Mouse (Mus musculus): ENCODE data around the gene Errfi1. TPM values are rescaled to one million over a fixed set of nuclear protein-coding genes. Genes with fewer than 3 reads are reported as not detected.
"Not testable (repeated sequence)": the region's sequence is repeated elsewhere in the genome, so short reads cannot be mapped to it uniquely, and the experiment has no call there.

Gene Errfi1
- polyA plus RNA-seq, 1 experiment from 2014 or later, result 32.1 TPM

DNA sequence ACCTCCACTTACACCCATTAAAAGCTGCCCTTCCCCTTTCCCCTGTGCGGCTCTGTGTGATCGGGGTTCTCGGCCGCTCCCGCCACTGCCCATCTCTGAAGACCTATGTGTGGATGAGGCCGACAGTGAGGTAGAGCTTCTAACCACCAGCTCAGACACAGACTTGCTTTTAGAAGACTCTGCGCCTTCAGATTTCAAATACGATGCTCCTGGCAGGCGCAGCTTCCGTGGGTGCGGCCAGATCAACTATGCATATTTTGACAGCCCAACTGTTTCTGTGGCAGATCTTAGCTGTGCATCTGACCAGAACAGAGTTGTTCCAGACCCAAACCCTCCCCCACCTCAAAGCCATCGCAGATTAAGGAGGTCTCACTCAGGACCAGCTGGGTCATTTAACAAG, 12.8 kb downstream of the Errfi1 start:
- Histone ChIP-seq H3K36me3 (peaks cover 26% of the 10 kb centered on the region), H3K9ac (no peak overlapping the region), H3K4me2 (replicated peaks) (no peak overlapping the region), H3K27ac (replicated peaks) (no peak overlapping the region), H3K4me3 (replicated peaks) (no peak overlapping the region), H3K4me1 (peaks cover 38% of the 10 kb centered on the region), H3K27me3 (no peaks in the 10 kb centered on the region), H3K9me3 (replicated peaks) (no peaks in the 10 kb centered on the region)
- no peak for ATAC-seq (ENCODE audit: insufficient number of reproducible peaks, low FRiP score, low TSS enrichment, low read depth)
- WGBS, result 88% methylated on average over 12 of the region's 12 CpGs

DNA sequence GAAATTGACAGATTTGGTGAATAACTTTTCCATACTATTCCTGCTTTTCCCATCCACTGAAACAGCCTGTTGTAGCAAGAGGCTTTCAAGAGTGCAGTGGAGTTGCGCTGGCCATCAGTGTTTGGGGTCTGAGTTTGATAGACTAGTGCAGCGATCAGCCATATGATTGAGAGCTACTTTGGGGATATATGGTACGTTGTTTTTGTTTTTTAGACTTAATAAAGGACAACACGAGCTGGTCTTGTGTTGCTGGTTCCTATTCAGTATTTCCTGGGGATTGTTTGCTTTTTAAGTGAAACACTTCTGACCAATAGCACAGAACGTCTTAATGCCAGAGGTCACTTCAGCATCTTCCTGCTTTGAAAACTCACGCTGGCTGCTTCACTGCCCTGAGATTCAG, 14.4 kb downstream of the Errfi1 start:
- H3K4me3 ChIP-seq (replicated peaks), result no peak overlapping the region
- H3K27me3 ChIP-seq, result no peaks in the 10 kb centered on the region
- no peak overlapping the region for H3K27ac ChIP-seq (replicated peaks)
- H3K4me2 ChIP-seq (replicated peaks), result no peak overlapping the region
- no peaks in the 10 kb centered on the region for H3K9me3 ChIP-seq (replicated peaks)
- no peak overlapping the region for H3K9ac ChIP-seq
- WGBS, result 76% methylated on average over 6 of the region's 6 CpGs
- no peak for ATAC-seq (ENCODE audit: insufficient number of reproducible peaks, low FRiP score, low TSS enrichment, low read depth)
- H3K4me1 ChIP-seq, result peaks cover 48% of the 10 kb centered on the region
- H3K36me3 ChIP-seq, result peaks cover 26% of the 10 kb centered on the region

DNA sequence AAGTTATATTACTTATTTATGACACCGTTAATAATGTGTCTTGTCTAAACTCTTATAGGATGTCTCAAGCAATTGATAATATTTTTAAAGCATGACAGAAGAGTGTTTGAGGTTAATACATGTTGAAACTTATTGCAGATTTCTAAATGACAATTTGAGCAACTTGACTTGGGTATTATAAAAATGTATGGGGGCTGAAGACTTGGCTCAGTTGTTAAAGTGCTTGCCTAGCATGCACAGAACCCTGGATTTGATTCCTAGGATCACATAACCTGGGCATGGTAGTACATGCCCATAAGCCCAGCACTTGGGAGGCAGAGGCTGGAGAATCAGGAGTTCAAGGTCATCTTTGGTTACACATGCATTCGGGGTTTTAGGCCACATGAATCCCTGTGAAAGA, 15.1 kb downstream of the Errfi1 start:
- WGBS, result 63% methylated on average over 2 of the region's 2 CpGs
- H3K27ac ChIP-seq (replicated peaks), result 0 out of 2 replicates have a peak overlapping the region, but pooled peaks have one; percentile 89
- H3K27me3 ChIP-seq, result no peaks in the 10 kb centered on the region
- peaks cover 42% of the 10 kb centered on the region for H3K4me1 ChIP-seq
- H3K9ac ChIP-seq, result no peak overlapping the region
- H3K9me3 ChIP-seq (replicated peaks), result no peaks in the 10 kb centered on the region
- H3K4me3 ChIP-seq (replicated peaks), result no peak overlapping the region
- peaks cover 26% of the 10 kb centered on the region for H3K36me3 ChIP-seq
- H3K4me2 ChIP-seq (replicated peaks), result no peak overlapping the region
- ATAC-seq (ENCODE audit: insufficient number of reproducible peaks, low FRiP score, low TSS enrichment, low read depth), result no peak

DNA sequence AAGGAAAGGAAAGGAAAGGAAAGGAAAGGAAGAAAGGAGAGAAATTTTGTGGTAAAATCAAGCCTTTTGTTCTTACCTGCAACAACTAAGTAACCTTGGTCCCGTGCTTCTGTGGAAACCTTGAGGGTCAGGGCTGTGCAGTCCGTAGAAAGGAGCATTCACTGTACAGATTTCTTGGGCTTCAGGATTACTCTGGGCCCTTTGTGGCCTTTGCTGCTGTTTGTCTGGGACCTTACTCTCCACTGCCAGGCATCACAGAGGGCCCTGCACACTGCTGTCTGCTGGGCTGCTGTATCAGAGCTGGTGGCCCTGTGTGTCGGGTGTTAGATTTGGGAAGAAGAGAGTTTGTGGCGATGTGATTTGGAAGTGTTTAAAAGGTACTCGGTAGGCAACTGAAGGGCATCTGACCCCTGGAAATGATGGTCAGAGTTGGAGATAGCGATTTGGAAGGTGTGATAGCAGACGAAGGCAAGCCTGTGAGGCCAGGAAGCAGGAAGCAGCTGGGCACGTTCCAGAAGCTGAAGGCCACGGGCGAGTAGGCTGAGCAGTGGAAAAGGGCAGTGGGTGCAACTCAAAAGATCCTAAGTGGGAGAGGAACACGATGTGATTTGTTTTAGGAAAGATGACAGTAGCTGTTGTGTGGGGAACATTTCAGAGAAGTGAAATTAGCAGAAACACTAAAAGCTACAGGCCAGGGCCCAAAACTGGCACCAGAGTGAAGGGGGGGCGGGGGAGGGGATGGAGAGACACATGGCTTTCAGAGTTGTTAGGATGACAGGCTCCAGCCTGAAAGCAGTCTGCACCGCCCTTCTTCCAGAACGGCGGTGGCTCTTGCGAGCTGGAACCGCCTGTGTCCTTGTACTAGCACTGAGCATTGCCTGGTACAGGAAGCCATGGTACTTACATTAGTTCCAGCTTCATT, 15.8 kb downstream of the Errfi1 start:
- Histone ChIP-seq H3K4me3 (replicated peaks) (no peak overlapping the region), H3K36me3 (peaks cover 26% of the 10 kb centered on the region), H3K9ac (no peak overlapping the region), H3K4me2 (replicated peaks) (no peak overlapping the region), H3K9me3 (replicated peaks) (no peaks in the 10 kb centered on the region), H3K4me1 (peaks cover 42% of the 10 kb centered on the region), H3K27ac (replicated peaks) (peak overlapping the region; percentile 89), H3K27me3 (no peaks in the 10 kb centered on the region)
- 55% methylated on average over 17 of the region's 17 CpGs for WGBS
- ATAC-seq (ENCODE audit: insufficient number of reproducible peaks, low FRiP score, low TSS enrichment, low read depth), result no peak

DNA sequence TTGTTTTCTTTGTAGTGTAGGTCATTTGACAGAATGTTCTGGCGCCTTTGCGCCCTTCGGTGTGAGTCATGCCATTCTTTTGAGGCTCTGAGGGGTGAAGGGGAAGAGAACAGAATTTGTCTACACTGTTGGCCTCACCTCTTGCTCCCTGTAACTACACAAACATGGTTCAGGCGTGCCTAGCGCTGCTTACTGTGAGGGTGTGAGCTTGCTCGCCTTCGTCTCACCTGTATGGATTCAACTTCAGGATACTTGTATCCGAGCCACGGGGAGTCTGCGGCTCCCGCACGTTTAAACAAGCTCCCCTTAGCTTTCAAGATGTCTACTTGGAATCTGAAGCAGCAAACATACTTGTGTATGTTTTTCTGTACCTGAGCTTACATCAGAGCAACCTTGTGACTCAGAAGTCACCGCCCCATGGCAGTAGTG, 17.3 kb downstream of the Errfi1 start:
- H3K27me3 ChIP-seq, result no peaks in the 10 kb centered on the region
- no peak overlapping the region for H3K9ac ChIP-seq
- ATAC-seq (ENCODE audit: insufficient number of reproducible peaks, low FRiP score, low TSS enrichment, low read depth), result no peak
- H3K36me3 ChIP-seq, result peaks cover 24% of the 10 kb centered on the region
- H3K27ac ChIP-seq (replicated peaks), result peak overlapping the region; percentile 89
- WGBS, result 66% methylated on average over 13 of the region's 13 CpGs
- H3K4me3 ChIP-seq (replicated peaks), result no peak overlapping the region
- H3K9me3 ChIP-seq (replicated peaks), result no peaks in the 10 kb centered on the region
- peaks cover 38% of the 10 kb centered on the region for H3K4me1 ChIP-seq
- H3K4me2 ChIP-seq (replicated peaks), result no peak overlapping the region

DNA sequence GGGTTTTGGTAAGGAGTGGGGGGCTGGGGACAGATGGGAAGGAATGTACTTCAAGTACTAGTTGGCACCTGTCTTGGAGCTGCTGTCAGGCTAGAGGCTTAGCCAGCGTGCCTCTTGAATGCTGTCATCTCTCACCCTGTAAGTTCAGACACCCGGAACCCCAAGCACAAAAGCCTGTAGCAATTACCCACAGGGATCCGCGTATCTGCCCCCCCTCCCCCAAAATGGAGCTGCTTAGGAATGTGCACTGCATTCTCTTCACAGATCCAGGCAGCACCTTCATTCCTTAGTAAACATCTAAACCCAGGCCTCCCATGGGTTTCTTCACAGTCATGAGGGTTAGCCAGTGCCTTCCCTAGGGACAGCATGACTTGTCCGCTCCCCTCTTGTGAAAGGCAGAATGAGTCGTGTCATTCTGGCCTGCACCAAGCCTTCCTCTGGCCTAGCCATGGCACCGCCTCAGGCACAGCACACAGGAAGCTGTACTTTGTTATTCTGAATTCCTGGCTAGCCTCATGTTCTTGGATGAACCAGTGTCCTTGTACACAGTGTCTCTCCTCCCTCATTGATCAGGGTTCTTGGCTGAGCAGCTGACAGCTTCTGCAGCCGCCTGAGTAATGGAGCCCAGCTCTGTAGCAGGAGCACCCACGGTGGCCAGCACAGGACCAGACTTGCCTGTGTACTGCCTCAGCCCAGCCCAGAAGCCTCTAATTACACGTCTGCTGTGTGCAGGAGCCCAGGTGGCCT, 17.8 kb downstream of the Errfi1 start:
- H3K36me3 ChIP-seq, result peaks cover 18% of the 10 kb centered on the region
- WGBS, result 16% methylated on average over 10 of the region's 10 CpGs
- H3K9ac ChIP-seq, result no peak overlapping the region
- H3K9me3 ChIP-seq (replicated peaks), result no peaks in the 10 kb centered on the region
- peaks cover 38% of the 10 kb centered on the region for H3K4me1 ChIP-seq
- no peaks in the 10 kb centered on the region for H3K27me3 ChIP-seq
- ATAC-seq (ENCODE audit: insufficient number of reproducible peaks, low FRiP score, low TSS enrichment, low read depth), result peak; percentile 64
- peak overlapping the region; percentile 89 for H3K27ac ChIP-seq (replicated peaks)
- H3K4me3 ChIP-seq (replicated peaks), result no peak overlapping the region
- peak overlapping the region; percentile 9; the same call in 1 of the 2 replicates for H3K4me2 ChIP-seq (replicated peaks)

DNA sequence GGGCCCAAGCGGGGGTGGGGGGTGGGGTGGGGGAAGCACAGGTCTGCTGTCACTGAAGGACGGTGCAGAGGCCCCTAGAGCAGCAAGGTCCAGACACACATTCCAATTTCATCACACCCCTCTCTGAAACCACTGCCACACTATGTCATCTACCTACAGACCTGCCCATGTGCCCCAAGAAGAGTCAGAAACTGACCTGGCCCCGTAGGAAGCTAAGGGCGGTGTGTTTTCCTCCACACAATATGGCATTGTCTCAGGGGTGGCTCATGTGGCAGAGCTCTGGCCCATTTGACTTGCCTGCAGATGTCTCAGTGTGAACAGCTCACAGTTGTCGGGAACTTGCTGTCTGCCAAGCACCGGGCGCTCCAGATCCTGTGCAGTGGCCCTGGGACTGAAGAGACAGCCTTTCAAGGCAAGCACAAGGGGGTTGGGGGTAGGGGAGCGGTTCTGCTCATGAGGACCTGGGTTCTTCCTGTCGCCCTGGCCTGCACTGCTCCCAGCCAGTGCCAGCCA, 18.5 kb downstream of the Errfi1 start:
- no peak overlapping the region for H3K9ac ChIP-seq
- H3K36me3 ChIP-seq, result peaks cover 12% of the 10 kb centered on the region
- no peaks in the 10 kb centered on the region for H3K9me3 ChIP-seq (replicated peaks)
- no peak overlapping the region for H3K4me3 ChIP-seq (replicated peaks)
- peaks cover 38% of the 10 kb centered on the region for H3K4me1 ChIP-seq
- no peaks in the 10 kb centered on the region for H3K27me3 ChIP-seq
- 8% methylated on average over 9 of the region's 9 CpGs for WGBS
- no peak; the same call in none of the 2 replicates for ATAC-seq (ENCODE audit: insufficient number of reproducible peaks, low FRiP score, low TSS enrichment, low read depth)
- peak overlapping the region; percentile 89 for H3K27ac ChIP-seq (replicated peaks)
- peak overlapping the region; percentile 9; the same call in 1 of the 2 replicates for H3K4me2 ChIP-seq (replicated peaks)

DNA sequence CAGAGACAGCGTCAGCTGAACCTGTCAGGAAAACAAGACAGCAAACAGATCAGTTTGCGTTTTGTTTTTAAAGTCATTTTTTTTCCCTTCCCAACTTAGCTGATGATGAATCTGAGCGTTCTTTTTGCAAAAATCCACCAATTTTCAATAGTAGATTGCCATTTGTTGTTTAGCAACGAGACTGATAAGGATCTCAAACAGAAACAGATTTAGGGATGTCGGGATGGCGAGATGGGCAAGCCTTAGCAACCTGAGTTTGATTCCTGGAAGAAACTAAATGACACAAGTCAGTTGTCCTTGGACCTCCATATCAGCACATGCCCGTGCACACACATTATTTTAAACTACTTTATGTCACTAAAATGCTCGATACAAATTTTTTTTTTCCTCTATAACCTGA, 19.0 kb downstream of the Errfi1 start:
- Histone ChIP-seq H3K4me2 (replicated peaks) (0 out of 2 replicates have a peak overlapping the region, but pooled peaks have one; percentile 9), H3K4me3 (replicated peaks) (no peak overlapping the region), H3K27me3 (no peaks in the 10 kb centered on the region), H3K36me3 (peaks cover 7% of the 10 kb centered on the region; the same call in 1 of the 2 replicates), H3K27ac (replicated peaks) (peak overlapping the region; percentile 89), H3K4me1 (peaks cover 38% of the 10 kb centered on the region), H3K9me3 (replicated peaks) (no peaks in the 10 kb centered on the region), H3K9ac (no peak overlapping the region)
- WGBS, result 41% methylated on average over 8 of the region's 8 CpGs
- ATAC-seq (ENCODE audit: insufficient number of reproducible peaks, low FRiP score, low TSS enrichment, low read depth), result no peak

DNA sequence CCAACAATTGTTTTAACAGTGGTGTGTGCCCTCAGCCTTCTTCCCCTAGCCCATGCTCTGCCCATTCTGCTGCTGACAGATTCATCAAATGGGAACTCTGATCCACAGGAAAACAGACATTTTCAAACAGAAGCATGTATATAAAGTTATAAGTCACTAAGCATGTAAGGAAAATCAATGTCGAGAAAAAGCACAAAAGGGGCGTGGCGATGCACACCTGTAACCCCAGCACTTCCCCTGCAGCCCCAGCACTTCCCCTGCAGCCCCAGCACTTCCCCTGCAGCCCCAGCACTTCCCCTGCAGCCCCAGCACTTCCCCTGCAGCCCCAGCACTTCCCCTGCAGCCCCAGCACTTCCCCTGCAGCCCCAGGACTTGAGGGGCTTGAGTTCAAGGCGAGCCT, 20.7 kb downstream of the Errfi1 start:
- peaks cover 12% of the 10 kb centered on the region for H3K9me3 ChIP-seq (replicated peaks)
- not testable (repeated sequence) for H3K9ac ChIP-seq; H3K36me3 ChIP-seq; H3K4me3 ChIP-seq (replicated peaks); ATAC-seq (ENCODE audit: insufficient number of reproducible peaks, low FRiP score, low TSS enrichment, low read depth); H3K27ac ChIP-seq (replicated peaks); H3K4me2 ChIP-seq (replicated peaks); H3K27me3 ChIP-seq
- WGBS, result 69% methylated on average over 4 of the region's 4 CpGs
- H3K4me1 ChIP-seq, result peaks cover 33% of the 10 kb centered on the region

DNA sequence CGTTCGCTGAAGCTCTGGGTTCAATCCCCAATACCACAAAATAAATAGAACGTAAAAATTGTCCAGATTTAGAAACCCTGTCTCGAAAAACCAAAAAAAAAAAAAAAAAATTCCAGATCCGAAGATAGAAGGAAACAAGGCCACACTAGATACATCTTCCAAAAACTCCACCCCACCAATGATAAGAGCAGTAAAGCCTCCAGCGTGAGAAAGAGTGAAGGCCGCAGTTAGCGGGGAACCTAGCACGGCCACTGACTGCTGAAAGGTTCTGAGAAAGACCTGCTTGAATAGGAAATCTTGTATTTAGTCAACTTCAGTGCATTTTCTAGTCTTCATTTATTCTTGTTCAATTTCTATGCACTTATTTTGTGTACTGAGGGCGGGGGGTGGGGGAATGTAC, 21.7 kb downstream of the Errfi1 start:
- no peak for ATAC-seq (ENCODE audit: insufficient number of reproducible peaks, low FRiP score, low TSS enrichment, low read depth)
- H3K4me1 ChIP-seq, result peaks cover 24% of the 10 kb centered on the region
- no peak overlapping the region for H3K4me2 ChIP-seq (replicated peaks)
- no peak overlapping the region for H3K27ac ChIP-seq (replicated peaks)
- H3K27me3 ChIP-seq, result no peaks in the 10 kb centered on the region
- WGBS, result 80% methylated on average over 10 of the region's 10 CpGs
- no peak overlapping the region for H3K4me3 ChIP-seq (replicated peaks)
- peaks cover 22% of the 10 kb centered on the region for H3K9me3 ChIP-seq (replicated peaks)
- no peak overlapping the region for H3K9ac ChIP-seq
- H3K36me3 ChIP-seq, result peaks cover 5% of the 10 kb centered on the region; the same call in 1 of the 2 replicates

DNA sequence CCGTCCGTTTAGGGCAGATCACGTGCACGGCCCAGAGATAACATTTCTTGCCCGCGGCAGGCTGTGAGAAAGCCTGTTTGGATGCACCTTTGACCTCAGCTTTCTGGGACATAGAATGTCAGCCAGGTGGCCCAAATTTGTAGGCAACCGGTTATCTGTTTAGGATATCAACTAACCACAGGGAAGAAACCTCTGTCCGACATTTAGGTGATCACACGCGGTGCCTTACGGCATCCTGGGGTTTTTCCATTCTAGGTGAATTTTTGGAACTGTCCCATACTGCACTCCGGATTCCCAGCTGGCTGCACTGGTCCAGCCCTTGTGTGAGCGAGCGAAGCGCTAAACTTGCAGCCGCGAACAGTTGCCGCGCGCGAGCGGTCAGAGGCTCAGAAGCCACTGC, 25.9 kb downstream of the Errfi1 start:
- no peak overlapping the region for H3K9ac ChIP-seq
- H3K27me3 ChIP-seq, result no peaks in the 10 kb centered on the region
- peaks cover 24% of the 10 kb centered on the region for H3K9me3 ChIP-seq (replicated peaks)
- H3K4me3 ChIP-seq (replicated peaks), result no peak overlapping the region
- no peaks in the 10 kb centered on the region for H3K4me1 ChIP-seq
- ATAC-seq (ENCODE audit: insufficient number of reproducible peaks, low FRiP score, low TSS enrichment, low read depth), result no peak
- WGBS, result 95% methylated on average over 22 of the region's 22 CpGs
- H3K27ac ChIP-seq (replicated peaks), result no peak overlapping the region
- H3K4me2 ChIP-seq (replicated peaks), result no peak overlapping the region
- peaks cover 5% of the 10 kb centered on the region; the same call in 1 of the 2 replicates for H3K36me3 ChIP-seq

All from embryonic facial prominence, embryonic 15.5 days (tissue).